Mouse (Mus musculus): ENCODE measurements around the gene Gbx1. TPM values are rescaled to one million over a fixed set of nuclear protein-coding genes. Genes with fewer than 3 reads are reported as not detected.

Gbx1 gene
- total and polyA plus RNA-seq, 3 experiments = 0.08 to 0.49 TPM; not detected in 1

GRCm38 (mm10) chr5:24536511-24536910 is 9.5 kb upstream of the Gbx1 start:
- no peak for TF ChIP-seq GABPA (IDR thresholded peaks at IDR 0.05; ENCODE audit: low read depth, low read length)
- TF ChIP-seq ZMIZ1 (IDR thresholded peaks at IDR 0.05; ENCODE audit: low read depth, low read length) = no peak
- TF ChIP-seq CHD2 (IDR thresholded peaks at IDR 0.05; ENCODE audit: low read length) = no peak
- TF ChIP-seq SIN3A (IDR thresholded peaks at IDR 0.05; ENCODE audit: low read length) = no peak
- TF ChIP-seq CHD1 (IDR thresholded peaks at IDR 0.05; ENCODE audit: low read depth, low read length) = no peak
- no peak for TF ChIP-seq JUND (IDR thresholded peaks at IDR 0.05; ENCODE audit: low read depth, low read length)
- TF ChIP-seq SMC3 (IDR thresholded peaks at IDR 0.05; ENCODE audit: low read depth, low read length) = no peak
- no peak for TF ChIP-seq ETS1 (IDR thresholded peaks at IDR 0.05; ENCODE audit: low read depth, low read length)
- TF ChIP-seq POLR2AphosphoS2 (IDR thresholded peaks at IDR 0.05; ENCODE audit: low read length) = no peak
- TF ChIP-seq POLR2AphosphoS5 (IDR thresholded peaks at IDR 0.05; ENCODE audit: borderline replicate concordance, low read depth, low read length) = no peak
- no peak for TF ChIP-seq ZNF384 (IDR thresholded peaks at IDR 0.05; ENCODE audit: low read depth, low read length)
- TF ChIP-seq CTCF (IDR thresholded peaks at IDR 0.05 in 2 of 3, conservative IDR thresholded peaks at IDR 0.05 in 1 of 3; ENCODE audit: control insufficient read depth in 1 of 3, insufficient read depth in 1 of 3, low read depth in 2 of 3, low read length in 3 of 3, poor library complexity in 1 of 3, severe bottlenecking in 1 of 3) = no peak
- no peak for TF ChIP-seq HCFC1 (IDR thresholded peaks at IDR 0.05; ENCODE audit: low read depth, low read length)
- Histone ChIP-seq H3K27ac (ENCODE audit: control insufficient read depth, low read depth, low read length) (no peak overlapping the region), H3K36me3 (ENCODE audit: control insufficient read depth in 1 of 2, insufficient read depth in 2 of 2, low read length in 2 of 2) (no peaks in the 10 kb centered on the region), H3K9me3 (replicated peaks; ENCODE audit: insufficient read depth, low read length) (no peaks in the 10 kb centered on the region), H3K4me1 (ENCODE audit: control insufficient read depth in 1 of 2, insufficient read depth in 2 of 2, low read length in 2 of 2) (peaks cover 0 to 6% of the 10 kb centered on the region in 2 experiments; a peak in 1 of 4 replicates), H3K27me3 (ENCODE audit: control insufficient read depth in 1 of 2, insufficient read depth in 2 of 2, low read length in 2 of 2) (peaks cover 3% of the 10 kb centered on the region in 2 experiments), H3K79me2 (ENCODE audit: control insufficient read depth, insufficient read depth, low read length, poor library complexity) (no peaks in the 10 kb centered on the region), H3K4me3 (ENCODE audit: control insufficient read depth in 1 of 2, insufficient read depth in 1 of 2, low read depth in 2 of 2, low read length in 2 of 2) (no peak overlapping the region), H3K9ac (ENCODE audit: control insufficient read depth, low read depth, low read length, poor library complexity, severe bottlenecking) (no peak overlapping the region)
- no peak for DNase-seq (ENCODE audit: low read depth, low spot score)

DNA sequence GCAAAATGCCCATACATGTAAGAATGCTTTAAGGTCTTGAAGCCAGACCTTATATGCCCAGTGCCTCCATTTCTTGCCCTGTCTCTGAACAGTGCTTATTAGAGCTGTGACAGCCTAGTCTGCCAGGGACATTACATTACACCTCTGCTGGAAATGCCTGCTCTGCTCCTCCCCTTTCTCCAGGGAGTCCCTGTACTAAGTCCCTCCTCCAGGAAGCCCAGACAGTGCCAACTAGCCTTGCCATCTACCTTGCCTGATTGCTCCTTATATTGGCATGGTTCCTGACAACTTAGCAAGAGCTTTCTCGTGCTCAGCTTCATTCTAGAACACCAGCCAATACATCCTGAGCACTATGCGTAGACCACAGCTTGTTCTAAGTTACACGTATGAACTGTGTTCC is 8.7 kb upstream of the Gbx1 start:
- H3K9me3 ChIP-seq (replicated peaks; ENCODE audit: insufficient read depth, low read length) = no peaks in the 10 kb centered on the region
- TF ChIP-seq POLR2AphosphoS5 (IDR thresholded peaks at IDR 0.05; ENCODE audit: borderline replicate concordance, low read depth, low read length) = no peak
- no peak overlapping the region for H3K4me3 ChIP-seq (ENCODE audit: control insufficient read depth in 1 of 2, insufficient read depth in 1 of 2, low read depth in 2 of 2, low read length in 2 of 2)
- peaks cover 0 to 6% of the 10 kb centered on the region in 2 experiments; a peak in 1 of 4 replicates for H3K4me1 ChIP-seq (ENCODE audit: control insufficient read depth in 1 of 2, insufficient read depth in 2 of 2, low read length in 2 of 2)
- H3K36me3 ChIP-seq (ENCODE audit: control insufficient read depth in 1 of 2, insufficient read depth in 2 of 2, low read length in 2 of 2) = no peaks in the 10 kb centered on the region
- H3K27ac ChIP-seq (ENCODE audit: control insufficient read depth, low read depth, low read length) = no peak overlapping the region
- no peak for DNase-seq (ENCODE audit: low read depth, low spot score)
- no peak overlapping the region for H3K9ac ChIP-seq (ENCODE audit: control insufficient read depth, low read depth, low read length, poor library complexity, severe bottlenecking)
- no peaks in the 10 kb centered on the region for H3K79me2 ChIP-seq (ENCODE audit: control insufficient read depth, insufficient read depth, low read length, poor library complexity)
- H3K27me3 ChIP-seq (ENCODE audit: control insufficient read depth in 1 of 2, insufficient read depth in 2 of 2, low read length in 2 of 2) = peaks cover 3 to 6% of the 10 kb centered on the region in 2 experiments

GRCm38 (mm10) chr5:24534292-24534691 is 7.3 kb upstream of the Gbx1 start:
- H3K4me1 ChIP-seq (ENCODE audit: control insufficient read depth in 1 of 2, insufficient read depth in 2 of 2, low read length in 2 of 2) = peaks cover 0 to 4% of the 10 kb centered on the region in 2 experiments; a peak in 2 of 4 replicates
- TF ChIP-seq POLR2AphosphoS2 (IDR thresholded peaks at IDR 0.05; ENCODE audit: low read length) (no peak), GATA1 (IDR thresholded peaks at IDR 0.05; ENCODE audit: low read depth, low read length) (no peak), RAD21 (IDR thresholded peaks at IDR 0.05; ENCODE audit: low read depth, low read length) (peak; percentile 51), EP300 (IDR thresholded peaks at IDR 0.05; ENCODE audit: low read depth in 1 of 2, low read length in 2 of 2) (no peak), MYB (IDR thresholded peaks at IDR 0.05; ENCODE audit: low read depth, low read length) (no peak), MAFK (IDR thresholded peaks at IDR 0.05; ENCODE audit: borderline replicate concordance, low read depth, low read length) (no peak), ZNF384 (IDR thresholded peaks at IDR 0.05; ENCODE audit: low read depth, low read length) (no peak), MXI1 (IDR thresholded peaks at IDR 0.05; ENCODE audit: low read depth, low read length) (no peak), SMC3 (IDR thresholded peaks at IDR 0.05; ENCODE audit: low read depth, low read length) (peak; percentile 70), USF2 (IDR thresholded peaks at IDR 0.05; ENCODE audit: borderline replicate concordance in 1 of 2, insufficient read depth in 1 of 2, low read depth in 1 of 2, low read length in 2 of 2) (no peak), RCOR1 (IDR thresholded peaks at IDR 0.05; ENCODE audit: low read depth, low read length) (no peak), MAZ (IDR thresholded peaks at IDR 0.05; ENCODE audit: low read depth, low read length) (no peak), TBP (IDR thresholded peaks at IDR 0.05; ENCODE audit: low read depth, low read length) (no peak), MEF2A (IDR thresholded peaks at IDR 0.05; ENCODE audit: extremely low read depth, insufficient replicate concordance, low read depth, low read length, poor library complexity, severe bottlenecking) (no peak), ZMIZ1 (IDR thresholded peaks at IDR 0.05; ENCODE audit: low read depth, low read length) (no peak), MAX (IDR thresholded peaks at IDR 0.05; ENCODE audit: low read length) (no peak), JUND (IDR thresholded peaks at IDR 0.05; ENCODE audit: low read depth, low read length) (no peak), CTCF (IDR thresholded peaks at IDR 0.05 in 2 of 3, conservative IDR thresholded peaks at IDR 0.05 in 1 of 3; ENCODE audit: control insufficient read depth in 1 of 3, insufficient read depth in 1 of 3, low read depth in 2 of 3, low read length in 3 of 3, poor library complexity in 1 of 3, severe bottlenecking in 1 of 3) (peak; percentile 57 to 66 (median 64))

More at GRCm38 (mm10) chr5:24534292-24534691, 7.3 kb upstream of the Gbx1 start:
- Histone ChIP-seq H3K9ac (ENCODE audit: control insufficient read depth, low read depth, low read length, poor library complexity, severe bottlenecking) (no peak overlapping the region), H3K27me3 (ENCODE audit: control insufficient read depth in 1 of 2, insufficient read depth in 2 of 2, low read length in 2 of 2) (peaks cover 3 to 6% of the 10 kb centered on the region in 2 experiments), H3K4me3 (ENCODE audit: control insufficient read depth in 1 of 2, insufficient read depth in 1 of 2, low read depth in 2 of 2, low read length in 2 of 2) (no peak overlapping the region), H3K79me2 (ENCODE audit: control insufficient read depth, insufficient read depth, low read length, poor library complexity) (no peaks in the 10 kb centered on the region), H3K27ac (ENCODE audit: control insufficient read depth, low read depth, low read length) (no peak overlapping the region), H3K9me3 (replicated peaks; ENCODE audit: insufficient read depth, low read length) (no peaks in the 10 kb centered on the region), H3K36me3 (ENCODE audit: control insufficient read depth in 1 of 2, insufficient read depth in 2 of 2, low read length in 2 of 2) (peaks cover 0 to 6% of the 10 kb centered on the region in 2 experiments; a peak in 2 of 4 replicates)
- peak; percentile 61 for DNase-seq (ENCODE audit: low read depth, low spot score)

Data from MEL (cell line).